Mouse (Mus musculus) embryonic fibroblast, embryonic 13.5 days (primary cell): ENCODE results near the gene Ctbs.

Experiments used
- CTCF ChIP-seq: IDR thresholded peaks from 2 replicates; pipeline ENCODE4 v1.5.1; 2011; ENCODE audit warnings: mild to moderate bottlenecking, control low read depth, low read length, moderate library complexity, borderline replicate concordance; ENCODE audit not compliant: insufficient read depth
- POLR2A ChIP-seq: IDR thresholded peaks from 2 replicates; pipeline ENCODE4 v1.6.1; 2011; ENCODE audit warnings: low read depth, mild to moderate bottlenecking, control low read depth, low read length, moderate library complexity

DNA sequence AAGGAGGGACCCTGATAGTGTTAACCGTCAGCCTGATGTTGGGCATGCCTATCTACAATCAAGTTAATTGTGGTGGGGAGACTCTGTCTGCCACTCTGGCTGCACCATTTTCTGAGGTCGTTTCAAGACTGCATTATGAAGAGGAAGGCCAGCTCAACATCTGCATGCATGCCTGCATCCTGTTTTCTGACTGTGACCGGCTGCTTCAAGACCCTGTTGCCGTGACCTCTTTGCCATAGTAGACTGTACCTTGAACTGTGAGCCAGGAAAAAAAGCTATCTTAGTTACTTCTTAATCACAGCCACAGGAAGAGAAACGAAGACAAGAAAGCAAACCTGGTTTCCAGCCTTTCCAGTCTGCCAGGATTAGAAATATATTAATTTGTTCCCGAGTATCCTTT, 626 bp upstream of the Ctbs start:
- TF ChIP-seq POLR2A (no peak), CTCF (no peak)
